Mouse (Mus musculus) heart, embryonic 15.5 days (tissue): ENCODE measurements around the gene Igfbp7. TPM values are rescaled to one million over a fixed set of nuclear protein-coding genes. Genes with fewer than 3 reads are reported as not detected.

Experiments
- ATAC-seq: fragments of 200-750 bp; cut with Nextera tagmentation; replicated peaks from 2 replicates; pipeline ENCODE4 v1.8.0; 2017; ENCODE audit warnings: low read depth, moderate TSS enrichment; ENCODE audit not compliant: insufficient number of reproducible peaks, insufficient read depth, low FRiP score
- H3K27ac ChIP-seq: fragments of 300-500 bp; sonication (generic); 2 replicates; pipeline ENCODE4 v1.5.1; 2015; ENCODE audit warnings: mild to moderate bottlenecking, inconsistent platforms
- H3K27me3 ChIP-seq: fragments of 300-500 bp; sonication (generic); 2 replicates; pipeline ENCODE4 v1.6.1; 2015; ENCODE audit warnings: inconsistent platforms
- H3K36me3 ChIP-seq: fragments of 300-500 bp; sonication (generic); 2 replicates; pipeline ENCODE4 v1.6.1; 2015; ENCODE audit warnings: mild to moderate bottlenecking, inconsistent platforms
- H3K4me1 ChIP-seq: fragments of 300-500 bp; sonication (generic); replicated peaks from 2 replicates; pipeline ENCODE4 v1.6.1; 2015; ENCODE audit warnings: inconsistent platforms
- H3K4me2 ChIP-seq: fragments of 300-500 bp; sonication (generic); 2 replicates; pipeline ENCODE4 v1.6.1; 2015; ENCODE audit warnings: inconsistent platforms, mild to moderate bottlenecking, moderate library complexity
- H3K4me3 ChIP-seq: fragments of 300-500 bp; sonication (generic); 2 replicates; pipeline ENCODE4 v1.5.1; 2015; ENCODE audit warnings: mild to moderate bottlenecking, inconsistent platforms
- H3K9ac ChIP-seq: fragments of 300-500 bp; sonication (generic); 2 replicates; pipeline ENCODE4 v1.6.1; 2015; ENCODE audit warnings: mild to moderate bottlenecking, inconsistent platforms
- H3K9me3 ChIP-seq: fragments of 300-500 bp; sonication (generic); replicated peaks from 2 replicates; pipeline ENCODE4 v1.6.1; 2016; ENCODE audit warnings: inconsistent platforms
- WGBS: fragments of 180-500 bp; shearing (Covaris S2); methylation state at CpG from one replicate; pipeline ENCODE4 v1.1.7; 2015; ENCODE audit warnings: mixed read lengths; 5-methylcytosine and 5-hydroxymethylcytosine counted together
- polyA plus RNA-seq: library from polyadenylated mRNA; unstranded; fragments of >200 nt; fragmentation: Nextera tagmentation; extraction: Ambion mirVana; gene quantifications from 2 replicates; pipeline ENCODE4 v1.2.1, GENCODE M21; 2015

The Igfbp7 gene
- polyA plus RNA-seq, 1 experiment from 2014 or later = 74.2 TPM

DNA sequence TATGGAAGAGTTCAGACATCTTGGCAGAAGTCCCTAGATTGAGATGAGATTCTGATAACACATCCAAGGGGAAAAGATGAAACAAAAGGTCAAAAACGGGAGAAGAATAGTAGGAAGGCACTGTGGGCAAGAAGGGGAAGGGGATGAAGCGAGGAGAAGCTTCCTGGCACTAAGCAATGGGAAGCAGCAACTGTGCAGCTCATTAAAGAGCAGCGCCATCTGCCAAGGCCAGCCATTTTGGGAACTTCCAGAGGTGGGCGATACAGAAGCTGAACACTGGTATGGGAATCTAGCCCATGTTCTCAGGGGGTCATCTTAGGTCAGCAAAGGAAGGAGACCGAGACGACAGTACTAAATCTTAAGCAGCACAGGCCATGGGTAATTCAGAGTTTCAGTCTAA, 44.2 kb downstream of the Igfbp7 start:
- Histone ChIP-seq H3K9ac (no peak overlapping the region), H3K4me3 (no peak overlapping the region), H3K4me1 (peaks cover 14% of the 10 kb centered on the region), H3K27ac (no peak overlapping the region), H3K9me3 (no peaks in the 10 kb centered on the region), H3K27me3 (no peaks in the 10 kb centered on the region), H3K36me3 (no peaks in the 10 kb centered on the region), H3K4me2 (no peak overlapping the region)
- 83% methylated on average over 6 of the region's 6 CpGs for WGBS
- no peak for ATAC-seq

DNA sequence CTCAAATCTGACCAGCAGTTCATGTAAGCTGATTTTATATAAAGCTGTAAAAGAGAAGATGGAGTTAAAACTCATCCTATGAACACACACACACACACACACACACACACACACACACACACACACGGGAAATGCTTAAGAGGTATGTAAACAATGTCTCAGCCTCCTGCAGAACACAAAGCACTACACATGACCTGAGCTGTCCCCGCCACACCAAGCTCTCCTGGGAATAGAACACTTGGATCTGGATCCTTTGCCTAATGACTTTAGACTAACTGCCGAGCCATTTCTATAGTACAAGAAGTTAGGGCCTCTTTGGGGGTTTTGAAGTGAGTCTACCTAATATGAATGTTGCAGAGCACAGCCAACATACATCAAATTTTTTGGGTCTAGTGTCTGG, 45.7 kb downstream of the Igfbp7 start:
- Histone ChIP-seq H3K4me2 (no peak overlapping the region), H3K27me3 (no peaks in the 10 kb centered on the region), H3K36me3 (no peaks in the 10 kb centered on the region), H3K9me3 (no peaks in the 10 kb centered on the region), H3K27ac (no peak overlapping the region), H3K4me3 (no peak overlapping the region), H3K9ac (no peak overlapping the region), H3K4me1 (peaks cover 20% of the 10 kb centered on the region)
- WGBS = 49% methylated on average over 3 of the region's 3 CpGs
- no peak for ATAC-seq

DNA sequence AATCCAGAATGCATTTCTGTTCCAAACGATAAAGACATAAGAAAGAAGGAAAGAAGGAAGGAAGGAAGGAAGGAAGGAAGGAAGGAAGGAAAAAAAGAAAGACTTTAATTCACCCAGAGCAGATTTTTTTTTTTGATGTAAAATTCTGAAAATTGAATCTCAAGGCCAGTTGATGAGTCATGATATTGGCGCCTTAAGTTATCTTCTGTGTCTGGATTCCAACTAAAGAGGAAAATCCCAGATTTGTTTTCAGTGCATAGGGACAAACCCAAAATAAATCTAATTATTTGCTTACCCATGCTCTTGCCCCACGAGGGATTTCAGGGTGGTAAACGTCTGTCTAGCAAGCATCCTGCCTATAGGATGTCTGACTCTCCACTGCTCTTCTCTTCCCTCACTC, 46.8 kb downstream of the Igfbp7 start:
- WGBS = 55% methylated on average over 4 of the region's 4 CpGs
- Histone ChIP-seq H3K36me3 (no peaks in the 10 kb centered on the region), H3K9me3 (no peaks in the 10 kb centered on the region), H3K9ac (no peak overlapping the region), H3K27ac (no peak overlapping the region), H3K4me1 (peaks cover 23% of the 10 kb centered on the region), H3K4me3 (no peak overlapping the region), H3K27me3 (no peaks in the 10 kb centered on the region), H3K4me2 (no peak overlapping the region)
- no peak for ATAC-seq

DNA sequence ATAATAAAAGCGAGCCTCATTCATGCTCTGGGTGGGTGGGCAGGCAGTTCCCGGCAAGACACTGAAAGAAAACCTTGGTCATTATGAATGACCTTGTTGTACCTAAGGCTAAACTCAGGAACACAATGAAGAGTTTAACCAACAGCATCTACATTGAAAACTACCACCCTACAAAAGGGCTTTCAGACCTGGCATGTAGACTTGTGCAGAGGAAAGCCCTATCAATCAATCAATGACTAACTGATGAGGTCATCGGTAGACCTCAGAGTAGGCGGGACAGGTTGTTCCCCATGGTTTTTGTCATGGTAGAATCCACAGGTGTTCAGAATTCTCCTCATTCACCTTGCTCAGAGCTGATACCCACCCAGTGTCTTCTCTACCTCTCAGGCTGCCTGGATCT, 47.9 kb downstream of the Igfbp7 start:
- no peaks in the 10 kb centered on the region for H3K9me3 ChIP-seq
- peaks cover 23% of the 10 kb centered on the region for H3K4me1 ChIP-seq
- 83% methylated on average over 4 of the region's 4 CpGs for WGBS
- no peak overlapping the region for H3K9ac ChIP-seq
- no peak overlapping the region for H3K27ac ChIP-seq
- no peak overlapping the region for H3K4me3 ChIP-seq
- H3K36me3 ChIP-seq = no peaks in the 10 kb centered on the region
- no peak overlapping the region for H3K4me2 ChIP-seq
- ATAC-seq = no peak
- no peaks in the 10 kb centered on the region for H3K27me3 ChIP-seq

DNA sequence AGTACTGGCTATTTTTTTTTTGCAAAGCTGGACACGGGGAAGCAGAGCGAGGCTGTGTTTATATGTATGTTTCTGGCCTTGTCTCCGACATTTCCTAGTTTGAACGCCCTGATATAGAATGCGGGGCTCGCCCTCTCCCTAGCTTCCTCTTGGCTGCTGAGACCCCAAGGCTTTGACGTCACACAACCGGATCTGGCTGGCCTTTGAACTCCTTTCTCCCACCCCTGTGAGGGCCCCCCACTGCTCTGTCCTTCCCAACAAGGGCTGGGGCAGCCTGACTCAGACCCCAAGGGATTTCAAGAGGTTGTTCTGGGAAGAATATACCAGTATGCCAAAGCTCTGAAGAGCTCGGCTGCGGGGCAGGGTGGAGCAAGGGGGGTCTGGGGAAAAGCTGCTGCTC, 49.5 kb downstream of the Igfbp7 start:
- peak; percentile 68 for ATAC-seq
- Histone ChIP-seq H3K4me3 (peak overlapping the region; percentile 56), H3K36me3 (no peaks in the 10 kb centered on the region), H3K27me3 (no peaks in the 10 kb centered on the region), H3K9ac (peak overlapping the region; percentile 50), H3K4me2 (peak overlapping the region; percentile 62), H3K9me3 (no peaks in the 10 kb centered on the region), H3K4me1 (peaks cover 25% of the 10 kb centered on the region), H3K27ac (peak overlapping the region; percentile 74)
- WGBS = 2% methylated on average over 10 of the region's 10 CpGs

DNA sequence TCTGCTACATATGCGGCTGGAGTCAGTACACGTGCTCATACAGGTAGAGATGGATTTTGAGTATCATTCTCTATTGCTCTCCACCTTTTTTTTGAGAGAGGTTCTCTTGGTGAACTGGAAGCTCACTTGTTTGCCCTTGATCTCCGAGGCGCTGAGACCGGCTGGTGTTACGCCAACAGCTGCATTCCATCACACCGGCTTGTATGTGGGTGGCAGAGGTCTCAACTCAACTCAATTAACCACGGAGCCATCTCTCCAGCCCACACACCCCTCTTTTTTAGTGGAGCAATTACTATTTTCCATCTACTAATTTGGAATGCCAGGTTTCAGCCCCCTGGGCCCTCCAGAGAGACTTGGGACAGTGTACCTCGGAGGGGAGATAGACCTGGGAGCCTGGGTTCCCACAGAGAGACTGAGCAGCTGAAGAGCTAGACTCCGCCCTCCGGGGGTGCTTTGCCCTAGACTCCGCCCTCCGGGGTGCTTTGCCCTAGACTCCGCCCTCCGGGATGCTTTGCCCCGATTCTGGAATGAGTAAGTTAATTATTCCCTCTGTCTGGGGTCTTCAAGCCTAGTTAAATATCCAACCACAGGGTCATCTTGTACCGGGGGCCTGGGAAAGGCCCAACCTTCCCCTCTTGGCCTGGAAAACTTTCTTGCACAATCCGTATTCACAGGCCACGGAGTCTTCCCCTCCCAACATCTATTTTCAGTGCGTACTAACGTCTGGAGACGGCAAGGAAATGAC, 50.3 kb downstream of the Igfbp7 start:
- Histone ChIP-seq H3K27ac (peak overlapping the region; percentile 74), H3K4me1 (peaks cover 25% of the 10 kb centered on the region), H3K9me3 (no peaks in the 10 kb centered on the region), H3K36me3 (no peaks in the 10 kb centered on the region), H3K4me3 (peak overlapping the region; percentile 56), H3K4me2 (peak overlapping the region; percentile 62), H3K9ac (peak overlapping the region; percentile 50), H3K27me3 (no peaks in the 10 kb centered on the region)
- peak; percentile 70 for ATAC-seq
- WGBS = 15% methylated on average over 22 of the region's 22 CpGs

DNA sequence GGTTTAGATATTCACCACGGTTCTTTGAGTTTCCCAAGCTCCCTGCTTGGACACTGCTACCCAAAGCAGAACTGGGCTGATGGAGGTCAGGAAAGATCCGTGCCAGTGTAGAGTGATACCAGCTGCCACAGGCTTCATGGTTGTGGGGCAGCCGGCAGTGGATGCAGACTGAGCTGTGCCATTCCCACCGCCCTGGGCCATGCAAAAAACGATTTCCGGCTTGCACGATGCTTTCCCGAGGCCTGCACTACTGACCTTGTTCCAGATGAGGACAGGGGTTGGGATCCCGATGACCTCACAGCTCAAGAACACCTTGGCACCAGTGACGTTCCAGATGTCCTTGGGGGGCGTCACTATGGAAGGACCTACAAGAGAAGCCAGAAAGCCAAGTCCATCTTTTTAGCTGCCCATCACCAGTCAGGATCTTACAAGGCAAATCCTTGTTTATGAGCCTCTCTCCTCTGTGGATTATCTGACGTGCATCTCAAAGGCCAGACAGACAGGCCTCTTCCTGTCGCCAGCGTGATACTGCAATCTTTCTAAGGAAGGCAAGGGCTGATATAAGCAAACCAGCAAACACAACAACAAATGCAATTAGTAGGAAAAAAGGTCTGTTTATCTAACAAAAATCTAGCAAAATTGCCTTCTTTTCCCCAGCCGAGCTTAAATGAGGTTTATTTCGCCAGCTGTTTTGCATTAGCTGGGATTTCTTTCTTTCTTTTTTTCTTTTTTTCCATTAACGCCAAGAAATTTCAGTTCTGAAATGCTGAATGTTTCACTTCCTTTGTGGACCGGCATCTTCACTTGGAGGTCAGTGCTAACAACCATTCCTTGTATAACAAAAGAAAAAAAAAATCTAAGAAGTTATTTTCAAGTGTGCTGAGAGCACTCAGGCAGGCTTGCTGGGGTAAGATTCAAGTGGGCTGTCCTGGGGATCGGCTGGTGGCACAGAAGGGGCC, 52.3 kb downstream of the Igfbp7 start:
- ATAC-seq = no peak
- Histone ChIP-seq H3K4me1 (peaks cover 25% of the 10 kb centered on the region), H3K9ac (no peak overlapping the region), H3K36me3 (0 out of 2 replicates have a peak, but pooled peaks cover 4% of the 10 kb centered on the region), H3K4me2 (no peak overlapping the region), H3K27ac (peak overlapping the region; percentile 31; the same call in 1 of the 2 replicates), H3K9me3 (no peaks in the 10 kb centered on the region), H3K27me3 (no peaks in the 10 kb centered on the region), H3K4me3 (no peak overlapping the region)
- 66% methylated on average over 19 of the region's 19 CpGs for WGBS

DNA sequence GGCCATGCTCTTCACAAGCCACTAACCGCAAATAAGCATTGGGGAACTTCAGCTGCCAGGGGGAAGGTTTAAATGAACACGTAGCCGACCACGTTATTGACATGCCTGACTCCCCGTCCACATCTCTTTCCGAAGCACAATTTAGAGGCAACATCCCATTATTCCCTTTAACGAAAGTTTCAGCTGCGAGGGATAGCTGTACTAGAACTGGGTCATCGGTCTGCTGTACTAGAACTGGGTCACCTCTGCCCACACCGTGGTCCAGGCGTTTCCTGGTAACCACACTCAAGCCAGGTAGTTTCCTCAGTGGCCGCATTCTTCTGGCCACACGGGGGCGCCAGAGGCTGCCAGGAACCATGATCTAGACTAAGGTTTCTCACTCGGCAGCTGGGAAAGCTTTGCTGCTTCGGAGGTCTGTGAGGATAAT, 53.5 kb downstream of the Igfbp7 start:
- no peak overlapping the region for H3K27ac ChIP-seq
- peak overlapping the region; percentile 57 for H3K4me2 ChIP-seq
- 8% methylated on average over 16 of the region's 16 CpGs for WGBS
- no peak; the same call in 1 of the 2 replicates for ATAC-seq
- peaks cover 13% of the 10 kb centered on the region for H3K36me3 ChIP-seq
- peak overlapping the region; percentile 26; the same call in 1 of the 2 replicates for H3K4me3 ChIP-seq
- no peak overlapping the region for H3K9ac ChIP-seq
- peaks cover 25% of the 10 kb centered on the region for H3K4me1 ChIP-seq
- H3K9me3 ChIP-seq = no peaks in the 10 kb centered on the region
- H3K27me3 ChIP-seq = no peaks in the 10 kb centered on the region

DNA sequence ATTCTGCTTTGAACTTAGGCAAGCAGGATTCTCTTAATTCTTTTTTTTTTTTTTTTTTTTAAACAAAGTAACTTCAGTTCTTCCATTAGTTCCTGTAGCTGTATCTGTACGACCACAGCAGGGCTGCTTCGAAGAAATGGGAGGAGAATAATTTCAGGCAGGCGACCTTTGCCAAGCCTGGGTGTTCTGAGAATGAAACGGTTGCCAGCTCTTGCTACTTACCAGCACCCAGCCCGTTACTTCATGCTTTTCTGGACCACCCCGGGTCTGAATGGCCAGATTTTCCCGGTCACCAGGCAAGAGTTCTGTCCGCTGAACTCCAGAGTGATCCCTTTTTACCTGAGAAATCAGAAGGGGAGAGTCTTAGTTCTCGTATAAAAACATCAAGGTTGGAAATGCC, 56.1 kb downstream of the Igfbp7 start:
- peaks cover 38% of the 10 kb centered on the region for H3K36me3 ChIP-seq
- no peaks in the 10 kb centered on the region for H3K27me3 ChIP-seq
- H3K4me2 ChIP-seq = no peak overlapping the region
- H3K9ac ChIP-seq = no peak overlapping the region
- peaks cover 11% of the 10 kb centered on the region for H3K4me1 ChIP-seq
- no peak for ATAC-seq
- no peaks in the 10 kb centered on the region for H3K9me3 ChIP-seq
- no peak overlapping the region for H3K4me3 ChIP-seq
- H3K27ac ChIP-seq = no peak overlapping the region
- WGBS = 78% methylated on average over 9 of the region's 9 CpGs

DNA sequence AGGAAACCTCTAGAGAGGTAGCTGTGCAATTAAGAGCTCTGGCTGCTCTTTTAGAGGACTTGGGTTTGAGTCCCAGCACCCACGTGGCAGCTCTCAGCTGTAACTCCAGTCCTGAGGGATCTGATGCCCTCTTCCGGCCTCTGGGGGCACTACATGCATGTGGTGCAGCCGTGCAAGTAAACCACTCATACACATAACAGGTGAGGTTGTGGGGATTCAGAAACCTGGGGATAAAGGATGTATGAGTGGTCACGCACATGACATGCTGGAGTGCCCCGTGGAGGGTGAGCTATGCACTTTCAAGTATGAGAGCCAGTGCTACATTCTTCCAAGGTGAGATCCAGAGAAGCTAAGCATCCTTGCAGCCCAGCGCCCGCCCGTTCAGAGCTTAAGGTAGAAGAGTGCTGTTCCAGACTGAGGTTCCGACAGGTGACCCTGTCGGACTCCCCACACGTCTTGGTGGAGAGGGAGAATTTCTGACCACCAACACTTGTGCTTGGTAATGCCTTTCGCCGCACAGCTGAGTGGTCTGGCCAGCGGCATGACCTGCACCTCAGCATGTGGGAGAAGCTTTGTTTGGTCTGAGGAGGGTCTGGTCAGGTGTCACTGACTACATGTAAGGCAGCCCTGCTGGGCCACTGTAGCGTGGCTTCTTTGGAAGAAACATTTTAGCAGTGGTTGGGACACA, 57.7 kb downstream of the Igfbp7 start:
- no peak overlapping the region for H3K4me2 ChIP-seq
- no peaks in the 10 kb centered on the region for H3K27me3 ChIP-seq
- WGBS = 93% methylated on average over 15 of the region's 15 CpGs
- no peak overlapping the region for H3K27ac ChIP-seq
- peaks cover 52% of the 10 kb centered on the region for H3K36me3 ChIP-seq
- no peak for ATAC-seq
- no peak overlapping the region for H3K9ac ChIP-seq
- H3K4me1 ChIP-seq = peaks cover 8% of the 10 kb centered on the region
- H3K4me3 ChIP-seq = no peak overlapping the region
- H3K9me3 ChIP-seq = no peaks in the 10 kb centered on the region

DNA sequence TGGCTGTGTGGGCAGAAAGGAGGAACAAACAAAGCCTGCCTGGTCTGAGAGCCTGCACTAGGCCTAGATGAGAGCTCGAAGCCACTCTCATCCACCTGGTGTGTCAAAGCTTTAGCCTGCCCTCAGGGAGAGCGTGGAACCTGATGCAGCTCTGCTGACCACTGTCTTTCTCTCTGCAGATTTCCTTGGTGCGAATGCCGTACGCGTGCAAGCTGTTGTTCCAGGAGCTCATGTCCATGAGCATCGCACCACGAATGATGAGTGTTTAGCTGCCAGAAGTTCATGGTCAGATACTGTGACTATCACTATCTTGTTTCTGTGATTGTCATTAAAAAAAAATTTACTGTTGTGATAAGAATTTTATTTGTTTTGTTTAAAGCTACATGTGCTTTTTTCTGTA, 58.9 kb downstream of the Igfbp7 start:
- ATAC-seq = no peak
- Histone ChIP-seq H3K4me2 (no peak overlapping the region), H3K27ac (no peak overlapping the region), H3K27me3 (no peaks in the 10 kb centered on the region), H3K4me3 (no peak overlapping the region), H3K9me3 (no peaks in the 10 kb centered on the region), H3K36me3 (peaks cover 63% of the 10 kb centered on the region), H3K9ac (no peak overlapping the region), H3K4me1 (no peaks in the 10 kb centered on the region)
- WGBS = 96% methylated on average over 8 of the region's 8 CpGs
